Mouse (Mus musculus) spleen, adult 2 months (tissue): Measurements from ENCODE around the gene F8.

Experiments
- CTCF ChIP-seq: fragments of 200-500 bp; IDR thresholded peaks from 2 replicates; pipeline ENCODE4 v1.5.1; 2011; ENCODE audit warnings: mild to moderate bottlenecking, inconsistent platforms; ENCODE audit not compliant: insufficient read depth, insufficient read length, insufficient replicate concordance; ENCODE audit errors: extremely low read depth
- POLR2A ChIP-seq: fragments of 200-500 bp; IDR thresholded peaks from 2 replicates; pipeline ENCODE4 v1.6.1; 2011; ENCODE audit warnings: low read depth, low read length, inconsistent platforms

GRCm38 (mm10) chrX:75126893-75127292, 255.5 kb downstream of the F8 start:
- no peak for TF ChIP-seq CTCF
- TF ChIP-seq POLR2A = no peak
